Mouse (Mus musculus) kidney, embryonic 15.5 days (tissue): ENCODE measurements around the gene Ndufb6. TPM values are rescaled to one million over a fixed set of nuclear protein-coding genes. Genes with fewer than 3 reads are reported as not detected.
"Not testable (repeated sequence)": the region's sequence is repeated elsewhere in the genome, so short reads cannot be mapped to it uniquely, and the experiment has no call there.

Experiments used
- ATAC-seq: fragments of 200-750 bp; cut with Nextera tagmentation; replicated peaks from 2 replicates; pipeline ENCODE4 v1.8.0; 2017; ENCODE audit warnings: moderate TSS enrichment; ENCODE audit not compliant: low FRiP score
- H3K27ac ChIP-seq: fragments of 300-500 bp; sonication (generic); 2 replicates; pipeline ENCODE4 v1.5.1; 2015; ENCODE audit warnings: mild to moderate bottlenecking, inconsistent platforms
- H3K27me3 ChIP-seq: fragments of 300-500 bp; sonication (generic); 2 replicates; pipeline ENCODE4 v1.6.1; 2015; ENCODE audit warnings: inconsistent platforms
- H3K36me3 ChIP-seq: fragments of 300-500 bp; sonication (generic); 2 replicates; pipeline ENCODE4 v1.6.1; 2015; ENCODE audit warnings: inconsistent platforms
- H3K4me1 ChIP-seq: fragments of 300-500 bp; sonication (generic); 2 replicates; pipeline ENCODE4 v1.6.1; 2015; ENCODE audit warnings: inconsistent platforms
- H3K4me2 ChIP-seq: fragments of 300-500 bp; sonication (generic); 2 replicates; pipeline ENCODE4 v1.6.1; 2015; ENCODE audit warnings: moderate library complexity, mild to moderate bottlenecking, inconsistent platforms
- H3K4me3 ChIP-seq: fragments of 300-500 bp; sonication (generic); replicated peaks from 2 replicates; pipeline ENCODE4 v1.5.1; 2015; ENCODE audit warnings: mild to moderate bottlenecking, inconsistent platforms
- H3K9ac ChIP-seq: fragments of 300-500 bp; sonication (generic); 2 replicates; pipeline ENCODE4 v1.6.1; 2015; ENCODE audit warnings: mild to moderate bottlenecking, inconsistent platforms
- H3K9me3 ChIP-seq: fragments of 300-500 bp; sonication (generic); replicated peaks from 2 replicates; pipeline ENCODE4 v1.6.1; 2016; ENCODE audit warnings: inconsistent platforms
- WGBS: fragments of 180-500 bp; shearing (Covaris S2); methylation state at CpG from one replicate; pipeline ENCODE4 v1.1.7; 2015; ENCODE audit warnings: mixed read lengths; 5-methylcytosine and 5-hydroxymethylcytosine counted together
- polyA plus RNA-seq: library from polyadenylated mRNA; unstranded; fragments of >200 nt; fragmentation: Nextera tagmentation; extraction: Ambion mirVana; gene quantifications from 2 replicates; pipeline ENCODE4 v1.2.1, GENCODE M21; 2015

Ndufb6 gene
- 348 and 369 TPM in 2 replicates for polyA plus RNA-seq

DNA sequence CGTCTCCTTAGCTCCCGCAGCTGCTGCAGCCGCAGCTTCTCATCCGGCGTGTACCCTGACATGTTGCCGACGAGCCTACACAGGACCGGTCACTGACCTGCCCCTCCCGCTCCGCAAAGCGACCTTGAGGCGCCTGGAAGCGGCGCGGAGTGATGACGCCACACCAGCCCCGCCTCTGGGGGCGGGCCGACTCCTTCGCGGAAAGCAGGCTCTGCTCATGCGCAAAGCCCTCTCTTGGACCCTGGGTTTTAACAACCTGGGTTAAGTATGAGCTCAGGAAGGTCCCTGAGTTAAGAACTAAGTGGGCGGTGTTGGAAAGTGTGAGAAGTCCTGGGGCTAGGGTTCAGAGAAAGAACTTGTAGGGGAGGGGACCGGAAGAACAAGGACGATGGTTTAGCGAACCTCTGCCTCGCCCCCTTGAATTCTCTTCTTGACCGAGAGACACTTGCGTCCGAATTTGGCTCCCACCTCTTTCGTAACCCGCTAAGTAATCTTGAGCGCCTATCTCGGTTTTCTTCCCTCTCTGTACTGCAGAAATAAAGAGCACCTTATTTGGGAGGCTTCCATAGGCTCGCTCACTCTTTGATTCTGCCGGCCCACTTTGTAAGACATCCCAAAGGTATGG is at the start of gene Ndufb6:
Ndufb6 (minus strand) TSS at position 146 of the 625 bp plus-strand sequence.
- Histone ChIP-seq H3K4me1 (peaks cover 11% of the 10 kb centered on the region), H3K4me2 (peak within 1 kb of the TSS; percentile 74), H3K4me3 (peak within 1 kb of the TSS; percentile 96), H3K27ac (peak within 1 kb of the TSS; percentile 95), H3K9ac (peak within 1 kb of the TSS; percentile 95), H3K9me3 (no peaks in the 10 kb centered on the region), H3K27me3 (no peaks in the 10 kb centered on the region), H3K36me3 (peaks cover 23% of the 10 kb centered on the region)
- ATAC-seq, result peak; percentile 98
- under 1% methylated on average over 36 of the region's 36 CpGs for WGBS

DNA sequence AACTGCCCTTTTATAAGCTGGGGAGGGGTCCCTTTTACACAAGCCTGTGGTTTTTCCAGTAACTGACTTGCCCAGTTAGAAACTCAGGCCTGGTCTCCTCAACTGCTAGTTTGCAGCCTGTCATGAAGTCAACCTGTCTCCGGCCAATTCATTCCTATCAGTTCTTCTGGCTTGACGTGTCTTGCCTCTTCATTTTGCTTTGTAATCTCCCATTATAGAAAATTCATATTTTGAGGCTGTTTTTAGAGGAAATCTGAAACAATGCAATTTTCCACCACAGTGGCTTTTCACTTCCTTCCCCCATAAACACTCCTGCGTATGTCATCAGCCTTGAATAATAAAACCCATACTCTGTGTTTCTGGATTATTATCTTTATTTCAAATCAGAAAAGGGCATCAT is 47.9 kb upstream of the Ndufb6 start:
- ATAC-seq, result no peak
- WGBS, result 74% methylated on average over 3 of the region's 3 CpGs
- no peaks in the 10 kb centered on the region for H3K9me3 ChIP-seq

GRCm38 (mm10) chr4:40324620-40325019 is 45.4 kb upstream of the Ndufb6 start:
- Histone ChIP-seq H3K9me3 (no peaks in the 10 kb centered on the region), H3K4me2 (no peak overlapping the region), H3K9ac (no peak overlapping the region), H3K27me3 (no peaks in the 10 kb centered on the region), H3K4me1 (no peaks in the 10 kb centered on the region), H3K36me3 (no peaks in the 10 kb centered on the region), H3K27ac (no peak overlapping the region), H3K4me3 (no peak overlapping the region)
- 86% methylated on average over 7 of the region's 7 CpGs for WGBS
- no peak for ATAC-seq

More for the DNA sequence above, 47.9 kb upstream of the Ndufb6 start:
- Histone ChIP-seq H3K27ac (no peak overlapping the region), H3K4me2 (no peak overlapping the region), H3K9ac (no peak overlapping the region), H3K4me3 (no peak overlapping the region), H3K4me1 (no peaks in the 10 kb centered on the region), H3K27me3 (no peaks in the 10 kb centered on the region), H3K36me3 (no peaks in the 10 kb centered on the region)

DNA sequence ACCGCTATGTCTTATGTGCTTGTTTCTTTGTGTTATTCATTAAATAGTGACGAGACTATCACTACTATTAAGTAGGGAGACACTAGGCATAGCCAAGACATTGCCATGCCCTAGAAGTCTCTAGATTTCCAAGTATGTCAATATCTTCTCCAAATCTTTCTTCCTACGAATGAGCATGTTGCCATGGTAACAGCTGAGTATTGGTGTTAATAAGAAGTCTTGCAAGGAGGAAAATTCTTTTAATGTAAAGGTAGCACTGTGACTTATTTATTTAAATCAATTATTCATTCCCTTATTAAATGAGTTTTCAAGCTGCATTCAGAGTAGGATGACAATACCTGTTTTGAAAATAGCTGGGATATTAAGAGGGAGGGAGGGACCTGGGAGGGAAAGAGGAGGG is 38.2 kb upstream of the Ndufb6 start:
- no peak overlapping the region for H3K4me2 ChIP-seq
- WGBS, result 87% methylated on average over 3 of the region's 3 CpGs
- no peak overlapping the region for H3K27ac ChIP-seq
- H3K36me3 ChIP-seq, result no peaks in the 10 kb centered on the region
- H3K27me3 ChIP-seq, result no peaks in the 10 kb centered on the region
- no peak overlapping the region for H3K9ac ChIP-seq
- no peak overlapping the region for H3K4me3 ChIP-seq
- no peaks in the 10 kb centered on the region for H3K4me1 ChIP-seq
- ATAC-seq, result no peak
- no peaks in the 10 kb centered on the region for H3K9me3 ChIP-seq

DNA sequence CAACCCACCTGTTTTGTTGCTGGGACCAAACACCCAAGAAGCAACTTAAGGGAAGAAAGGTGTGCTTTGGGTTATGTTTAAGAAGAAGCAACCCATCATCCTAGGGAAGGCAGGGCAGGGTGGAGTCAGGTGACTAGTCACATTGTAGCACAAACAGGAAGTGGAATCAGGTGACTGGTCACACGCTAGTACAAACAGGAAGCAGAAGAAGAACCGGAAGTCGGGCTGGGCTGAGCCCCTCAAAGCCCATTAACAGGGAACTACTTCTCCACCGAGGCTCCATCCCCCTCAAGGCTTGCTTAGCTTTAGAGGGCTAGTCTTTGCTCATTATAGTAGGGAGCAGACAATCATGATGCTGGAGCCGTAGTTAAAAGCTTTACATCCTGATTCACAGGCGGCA is 33.8 kb upstream of the Ndufb6 start:
- H3K4me1 ChIP-seq, result no peaks in the 10 kb centered on the region
- no peak overlapping the region for H3K4me2 ChIP-seq
- H3K27ac ChIP-seq, result no peak overlapping the region
- no peak for ATAC-seq
- 74% methylated on average over 6 of the region's 6 CpGs for WGBS
- H3K9me3 ChIP-seq, result no peaks in the 10 kb centered on the region
- no peaks in the 10 kb centered on the region for H3K36me3 ChIP-seq
- H3K9ac ChIP-seq, result no peak overlapping the region
- H3K4me3 ChIP-seq, result no peak overlapping the region
- H3K27me3 ChIP-seq, result no peaks in the 10 kb centered on the region

DNA sequence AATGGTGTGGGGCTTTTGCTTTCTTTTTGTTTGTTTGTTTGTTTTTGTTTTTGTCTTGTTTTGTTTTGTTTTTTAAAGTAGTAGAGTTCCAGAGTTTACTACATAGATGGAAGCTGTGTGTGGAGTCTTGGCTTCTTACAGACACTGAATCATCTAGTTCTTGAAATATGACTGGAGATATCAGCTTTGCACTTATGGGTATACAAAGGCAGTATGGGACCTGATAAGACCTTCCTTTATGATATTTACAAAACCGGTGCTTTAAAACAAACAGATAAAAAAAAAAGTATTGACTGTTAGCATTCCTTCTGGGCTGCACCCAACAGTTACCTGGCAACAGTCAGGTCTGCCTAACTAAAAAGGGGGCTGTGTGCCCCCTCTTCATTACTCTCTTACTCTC is 33.0 kb upstream of the Ndufb6 start:
- WGBS, result 88% methylated on average over 1 of the region's 1 CpGs
- no peak for ATAC-seq

GRCm38 (mm10) chr4:40310796-40311383 is 31.7 kb upstream of the Ndufb6 start:
- 83% methylated on average over 11 of the region's 11 CpGs for WGBS
- no peaks in the 10 kb centered on the region for H3K36me3 ChIP-seq

More for the DNA sequence above, 33.0 kb upstream of the Ndufb6 start:
- Histone ChIP-seq H3K9me3 (no peaks in the 10 kb centered on the region), H3K27ac (no peak overlapping the region), H3K9ac (no peak overlapping the region), H3K4me3 (no peak overlapping the region), H3K4me2 (no peak overlapping the region), H3K27me3 (no peaks in the 10 kb centered on the region), H3K4me1 (no peaks in the 10 kb centered on the region), H3K36me3 (no peaks in the 10 kb centered on the region)

GRCm38 (mm10) chr4:40309682-40310081 is 30.5 kb upstream of the Ndufb6 start:
- Histone ChIP-seq H3K9ac (no peak overlapping the region), H3K4me3 (no peak overlapping the region), H3K9me3 (no peaks in the 10 kb centered on the region), H3K27me3 (no peaks in the 10 kb centered on the region), H3K27ac (no peak overlapping the region), H3K4me2 (no peak overlapping the region), H3K4me1 (no peaks in the 10 kb centered on the region), H3K36me3 (no peaks in the 10 kb centered on the region)
- no peak for ATAC-seq

More at GRCm38 (mm10) chr4:40310796-40311383, 31.7 kb upstream of the Ndufb6 start:
- H3K9me3 ChIP-seq, result no peaks in the 10 kb centered on the region
- no peaks in the 10 kb centered on the region for H3K27me3 ChIP-seq
- H3K4me2 ChIP-seq, result no peak overlapping the region
- no peak overlapping the region for H3K27ac ChIP-seq
- H3K9ac ChIP-seq, result no peak overlapping the region
- H3K4me1 ChIP-seq, result no peaks in the 10 kb centered on the region
- no peak for ATAC-seq
- no peak overlapping the region for H3K4me3 ChIP-seq

DNA sequence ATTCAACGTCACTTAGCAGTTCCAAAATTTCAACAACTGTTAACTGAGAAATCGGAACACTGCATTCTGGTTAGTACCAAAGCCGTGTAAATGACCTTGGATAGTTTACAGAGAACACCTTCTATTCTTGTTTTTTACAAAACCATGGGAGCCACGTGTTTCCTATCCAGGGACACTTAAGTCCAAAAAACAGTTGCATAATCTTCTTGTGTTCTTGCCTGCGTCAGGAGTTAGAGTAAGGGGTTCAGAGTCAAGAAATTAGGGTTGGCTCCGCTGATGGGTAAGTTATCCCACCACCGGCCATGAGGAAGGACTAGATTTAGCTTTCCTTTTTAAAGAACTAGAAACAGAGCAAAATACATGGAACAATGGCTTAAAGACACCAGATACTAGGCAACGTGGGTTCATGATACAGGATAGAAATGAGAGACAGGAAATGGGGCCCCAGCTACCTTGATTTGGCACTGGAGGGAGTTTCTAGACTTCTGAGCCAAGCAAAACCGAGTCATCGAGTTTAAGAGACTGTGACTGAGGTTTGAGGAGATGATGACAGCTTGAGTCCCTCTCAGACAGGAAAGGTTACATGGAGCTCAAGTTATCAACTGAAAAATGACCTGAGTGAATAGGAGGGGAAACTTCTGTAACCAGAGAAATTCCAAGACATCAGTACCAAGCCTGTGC is 23.4 kb upstream of the Ndufb6 start:
- no peak overlapping the region for H3K9ac ChIP-seq
- H3K4me1 ChIP-seq, result 0 out of 2 replicates have a peak, but pooled peaks cover 2% of the 10 kb centered on the region
- no peaks in the 10 kb centered on the region for H3K36me3 ChIP-seq
- H3K9me3 ChIP-seq, result no peaks in the 10 kb centered on the region
- H3K27ac ChIP-seq, result no peak overlapping the region
- ATAC-seq, result no peak
- H3K4me2 ChIP-seq, result no peak overlapping the region
- no peak overlapping the region for H3K4me3 ChIP-seq
- WGBS, result 73% methylated on average over 10 of the region's 10 CpGs
- peaks cover 9% of the 10 kb centered on the region; the same call in 1 of the 2 replicates for H3K27me3 ChIP-seq

GRCm38 (mm10) chr4:40301076-40301789 is 22.0 kb upstream of the Ndufb6 start:
- H3K9me3 ChIP-seq, result no peaks in the 10 kb centered on the region
- H3K4me1 ChIP-seq, result 0 out of 2 replicates have a peak, but pooled peaks cover 2% of the 10 kb centered on the region
- H3K27ac ChIP-seq, result no peak overlapping the region
- WGBS, result 11% methylated on average over 16 of the region's 16 CpGs
- peak; percentile 85 for ATAC-seq
- H3K27me3 ChIP-seq, result peaks cover 9% of the 10 kb centered on the region; the same call in 1 of the 2 replicates
- 0 out of 2 replicates have a peak overlapping the region, but pooled peaks have one; percentile 4 for H3K4me3 ChIP-seq
- no peak overlapping the region for H3K9ac ChIP-seq
- H3K4me2 ChIP-seq, result peak overlapping the region; percentile 44
- no peaks in the 10 kb centered on the region for H3K36me3 ChIP-seq

DNA sequence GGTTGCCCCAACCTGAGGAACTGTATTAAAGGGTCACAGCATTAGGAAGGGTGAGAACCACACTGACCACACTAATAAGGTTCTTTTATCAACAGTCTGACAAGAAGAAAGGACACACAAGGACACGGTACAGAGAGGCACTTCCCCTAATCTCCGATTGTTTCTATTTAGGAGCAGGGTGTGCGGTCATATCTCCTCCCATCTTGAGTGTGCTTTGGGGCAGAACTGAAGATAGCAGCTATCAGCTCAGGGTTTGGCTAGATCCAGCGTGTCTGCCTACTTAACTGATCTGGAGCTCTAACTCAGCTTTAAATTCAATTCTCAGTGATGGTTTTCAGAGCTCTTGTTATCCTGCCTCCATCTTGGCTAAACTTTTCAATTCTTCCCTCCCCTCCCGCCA is 19.9 kb upstream of the Ndufb6 start:
- H3K27ac ChIP-seq, result no peak overlapping the region
- WGBS, result 71% methylated on average over 5 of the region's 5 CpGs
- ATAC-seq, result no peak
- H3K4me2 ChIP-seq, result no peak overlapping the region
- H3K27me3 ChIP-seq, result peaks cover 9% of the 10 kb centered on the region; the same call in 1 of the 2 replicates
- H3K9me3 ChIP-seq, result no peaks in the 10 kb centered on the region
- H3K4me1 ChIP-seq, result 0 out of 2 replicates have a peak, but pooled peaks cover 2% of the 10 kb centered on the region
- no peaks in the 10 kb centered on the region for H3K36me3 ChIP-seq
- no peak overlapping the region for H3K9ac ChIP-seq
- no peak overlapping the region for H3K4me3 ChIP-seq

DNA sequence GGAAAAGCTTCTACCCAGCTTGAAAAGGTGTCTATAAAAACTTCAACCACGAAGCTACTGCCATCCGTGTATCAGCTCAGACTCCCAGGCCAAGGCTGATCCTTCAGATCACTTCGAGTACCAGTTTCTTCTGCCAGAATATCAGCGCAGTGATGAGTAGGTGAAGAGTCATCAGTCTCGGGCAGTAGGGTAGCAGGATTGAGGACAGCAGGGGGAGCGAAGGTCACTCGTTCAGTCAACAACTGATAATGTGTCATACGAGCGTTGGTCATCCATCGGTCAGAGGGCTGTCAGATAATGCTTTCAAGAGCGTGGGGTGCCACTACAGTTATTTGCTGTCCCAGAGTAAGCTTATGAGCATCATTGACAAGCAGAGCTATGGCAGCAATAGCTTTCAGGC is 12.3 kb upstream of the Ndufb6 start:
- H3K9me3 ChIP-seq, H3K9ac ChIP-seq, H3K4me3 ChIP-seq, H3K4me1 ChIP-seq, H3K27me3 ChIP-seq, ATAC-seq, H3K4me2 ChIP-seq, H3K36me3 ChIP-seq, H3K27ac ChIP-seq: not testable (repeated sequence)
- WGBS, result 96% methylated on average over 11 of the region's 11 CpGs
